Mouse (Mus musculus) liver, embryonic 15.5 days (tissue): ENCODE measurements around the gene Hist1h2ae. TPM values are rescaled to one million over a fixed set of nuclear protein-coding genes. Genes with fewer than 3 reads are reported as not detected.

Source experiments
- ATAC-seq: fragments of 200-750 bp; cut with Nextera tagmentation; 2 replicates; pipeline ENCODE4 v1.8.0; 2017; ENCODE audit warnings: moderate number of reproducible peaks, mild to moderate bottlenecking, moderate library complexity; ENCODE audit not compliant: insufficient read depth
- H3K27ac ChIP-seq: fragments of 300-500 bp; sonication (generic); replicated peaks from 2 replicates; pipeline ENCODE4 v1.5.1; 2015; ENCODE audit warnings: mild to moderate bottlenecking, inconsistent platforms
- H3K27me3 ChIP-seq: fragments of 300-500 bp; sonication (generic); 2 replicates; pipeline ENCODE4 v1.6.1; 2015; ENCODE audit warnings: mild to moderate bottlenecking, inconsistent platforms
- H3K36me3 ChIP-seq: fragments of 300-500 bp; sonication (generic); replicated peaks from 2 replicates; pipeline ENCODE4 v1.6.1; 2015; ENCODE audit warnings: moderate library complexity, mild to moderate bottlenecking, inconsistent platforms
- H3K4me1 ChIP-seq: fragments of 300-500 bp; sonication (generic); replicated peaks from 2 replicates; pipeline ENCODE4 v1.6.1; 2015; ENCODE audit warnings: inconsistent platforms
- H3K4me2 ChIP-seq: fragments of 300-500 bp; sonication (generic); 2 replicates; pipeline ENCODE4 v1.6.1; 2015; ENCODE audit warnings: moderate library complexity, mild to moderate bottlenecking, inconsistent platforms
- H3K4me3 ChIP-seq: fragments of 300-500 bp; sonication (generic); replicated peaks from 2 replicates; pipeline ENCODE4 v1.5.1; 2015; ENCODE audit warnings: mild to moderate bottlenecking, inconsistent platforms
- H3K9ac ChIP-seq: fragments of 300-500 bp; sonication (generic); 2 replicates; pipeline ENCODE4 v1.6.1; 2015; ENCODE audit warnings: moderate library complexity, mild to moderate bottlenecking, inconsistent platforms
- H3K9me3 ChIP-seq: fragments of 300-500 bp; sonication (generic); replicated peaks from 2 replicates; pipeline ENCODE4 v1.6.1; 2016; ENCODE audit warnings: inconsistent platforms
- WGBS: fragments of 180-500 bp; shearing (Covaris S2); methylation state at CpG from one replicate; pipeline ENCODE4 v1.1.7; 2015; ENCODE audit warnings: mixed read lengths; ENCODE audit not compliant: insufficient replicate concordance; 5-methylcytosine and 5-hydroxymethylcytosine counted together
- microRNA-seq: library from miRNA; unstranded; fragments of <30 nt; microRNA quantifications from one replicate; pipeline ENCODE4, GENCODE M21; 2016
- polyA plus RNA-seq: library from polyadenylated mRNA; unstranded; fragments of >200 nt; fragmentation: Nextera tagmentation; extraction: Ambion mirVana; gene quantifications from 2 replicates; pipeline ENCODE4 v1.2.1, GENCODE M21; 2015

The Hist1h2ae gene
- polyA plus RNA-seq, 1 experiment from 2014 or later, result 100 TPM

DNA sequence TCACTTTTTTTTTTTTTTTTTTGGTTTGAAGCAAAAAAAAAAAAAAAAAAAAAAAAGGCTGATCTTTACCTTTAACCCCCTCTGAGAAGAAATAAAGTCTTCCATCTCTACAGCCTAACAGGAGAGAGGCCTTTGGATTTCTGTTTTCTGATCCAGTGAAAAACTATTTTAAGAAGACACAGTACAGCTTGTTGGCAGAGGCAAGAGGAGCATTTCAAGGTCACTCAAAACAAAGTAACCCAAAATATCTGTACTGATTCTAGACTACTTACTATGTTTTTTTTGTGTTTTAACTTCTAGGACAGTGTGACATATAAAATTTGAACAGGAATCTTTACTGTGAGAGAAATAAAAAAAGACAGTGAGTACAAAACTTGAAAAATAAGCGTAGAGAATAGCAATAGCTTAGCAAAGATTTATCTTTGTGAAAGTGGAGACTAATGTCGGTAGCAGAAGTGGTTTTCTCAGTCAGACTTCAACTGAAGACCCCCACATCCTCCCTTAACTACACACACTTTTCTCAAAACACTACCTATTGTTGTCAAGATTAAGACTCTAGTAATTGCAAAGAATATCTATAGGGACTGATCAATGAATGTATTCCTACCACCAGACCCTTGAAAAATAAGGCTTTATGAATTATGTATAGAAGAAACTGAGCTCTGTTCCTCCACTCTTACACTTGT is 41.4 kb downstream of the Hist1h2ae start:
- Histone ChIP-seq H3K9me3 (no peaks in the 10 kb centered on the region), H3K36me3 (no peaks in the 10 kb centered on the region), H3K4me3 (peak overlapping the region; percentile 66), H3K27me3 (no peaks in the 10 kb centered on the region), H3K4me1 (peaks cover 44% of the 10 kb centered on the region), H3K27ac (peak overlapping the region; percentile 98), H3K9ac (peak overlapping the region; percentile 75), H3K4me2 (peak overlapping the region; percentile 78)
- no peak for ATAC-seq
- WGBS, result 21% methylated on average over 2 of the region's 2 CpGs

DNA sequence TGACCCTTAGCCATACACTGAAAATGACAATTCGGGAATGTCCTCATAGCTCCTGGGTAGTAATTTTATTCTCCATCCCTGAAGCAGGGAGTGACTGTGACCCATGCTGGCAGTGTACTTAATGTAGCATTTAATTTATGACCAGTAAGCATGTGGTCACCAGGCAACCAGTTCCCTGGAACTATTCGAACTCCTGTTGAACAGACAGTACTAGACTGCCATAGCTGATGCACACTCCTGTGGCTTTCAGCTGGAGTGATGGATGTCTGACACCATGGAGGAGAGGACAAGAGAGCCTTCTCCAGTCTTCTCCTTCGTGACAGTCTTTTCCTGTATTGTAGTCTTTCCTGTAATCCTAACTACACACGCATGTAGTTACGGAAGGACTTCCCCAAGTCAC is 42.0 kb downstream of the Hist1h2ae start:
- H3K4me1 ChIP-seq, result peaks cover 45% of the 10 kb centered on the region
- H3K9ac ChIP-seq, result no peak overlapping the region
- no peak for ATAC-seq
- H3K27ac ChIP-seq, result peak overlapping the region; percentile 29; the same call in 1 of the 2 replicates
- WGBS, result 80% methylated on average over 5 of the region's 5 CpGs
- no peak overlapping the region for H3K4me3 ChIP-seq
- H3K27me3 ChIP-seq, result no peaks in the 10 kb centered on the region
- H3K9me3 ChIP-seq, result no peaks in the 10 kb centered on the region
- H3K4me2 ChIP-seq, result no peak overlapping the region
- no peaks in the 10 kb centered on the region for H3K36me3 ChIP-seq

DNA sequence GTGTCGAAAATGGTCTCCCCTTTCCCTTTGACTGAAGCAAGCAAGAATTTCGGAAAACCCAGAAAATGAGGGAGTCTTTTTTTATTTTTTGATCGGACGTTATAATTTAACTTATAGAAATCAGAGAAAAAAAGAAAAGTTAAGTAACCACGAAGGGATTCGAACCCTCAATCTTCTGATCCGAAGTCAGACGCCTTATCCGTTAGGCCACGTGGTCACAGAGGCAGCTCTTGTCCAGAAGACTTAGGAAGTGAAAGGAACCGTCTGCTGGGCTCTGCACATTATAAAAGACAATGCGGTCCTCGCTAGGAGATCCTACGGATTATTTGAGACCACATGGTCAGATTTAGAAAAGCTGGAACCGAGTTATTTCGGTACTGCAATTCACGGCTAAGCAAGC is 44.7 kb downstream of the Hist1h2ae start:
- peak overlapping the region; percentile 45 for H3K4me3 ChIP-seq
- no peak for ATAC-seq
- H3K27me3 ChIP-seq, result no peaks in the 10 kb centered on the region
- H3K27ac ChIP-seq, result no peak overlapping the region
- no peaks in the 10 kb centered on the region for H3K36me3 ChIP-seq
- peaks cover 40% of the 10 kb centered on the region for H3K4me1 ChIP-seq
- H3K9ac ChIP-seq, result peak overlapping the region; percentile 32; the same call in 1 of the 2 replicates
- no peaks in the 10 kb centered on the region for H3K9me3 ChIP-seq
- under 1% methylated on average over 17 of the region's 17 CpGs for WGBS
- peak overlapping the region; percentile 65 for H3K4me2 ChIP-seq

DNA sequence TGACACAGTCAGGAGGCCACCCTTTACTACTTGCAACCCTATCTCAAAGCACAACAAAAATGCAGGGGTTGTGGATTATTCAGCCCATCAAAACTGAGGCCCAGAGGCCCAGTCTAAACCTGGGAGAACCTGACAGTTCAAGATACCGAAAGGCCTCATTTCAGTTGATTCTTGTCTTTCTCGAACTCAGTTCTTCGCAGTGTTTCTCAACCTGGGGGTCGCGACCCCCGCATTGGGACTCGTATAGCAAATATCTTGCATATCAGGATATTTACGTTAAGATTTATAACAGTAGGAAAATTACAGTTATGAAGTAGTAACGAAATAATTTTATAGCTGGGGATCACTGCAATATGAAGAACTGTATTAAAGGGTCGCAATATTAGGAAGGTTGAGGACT is 45.1 kb downstream of the Hist1h2ae start:
- peaks cover 44% of the 10 kb centered on the region for H3K4me1 ChIP-seq
- peak overlapping the region; percentile 65 for H3K4me2 ChIP-seq
- peak overlapping the region; percentile 26; the same call in 1 of the 2 replicates for H3K9ac ChIP-seq
- ATAC-seq, result no peak
- H3K27me3 ChIP-seq, result no peaks in the 10 kb centered on the region
- 0 out of 2 replicates have a peak overlapping the region, but pooled peaks have one; percentile 25 for H3K27ac ChIP-seq
- WGBS, result 2% methylated on average over 10 of the region's 10 CpGs
- peak overlapping the region; percentile 45 for H3K4me3 ChIP-seq
- H3K9me3 ChIP-seq, result no peaks in the 10 kb centered on the region
- H3K36me3 ChIP-seq, result no peaks in the 10 kb centered on the region

DNA sequence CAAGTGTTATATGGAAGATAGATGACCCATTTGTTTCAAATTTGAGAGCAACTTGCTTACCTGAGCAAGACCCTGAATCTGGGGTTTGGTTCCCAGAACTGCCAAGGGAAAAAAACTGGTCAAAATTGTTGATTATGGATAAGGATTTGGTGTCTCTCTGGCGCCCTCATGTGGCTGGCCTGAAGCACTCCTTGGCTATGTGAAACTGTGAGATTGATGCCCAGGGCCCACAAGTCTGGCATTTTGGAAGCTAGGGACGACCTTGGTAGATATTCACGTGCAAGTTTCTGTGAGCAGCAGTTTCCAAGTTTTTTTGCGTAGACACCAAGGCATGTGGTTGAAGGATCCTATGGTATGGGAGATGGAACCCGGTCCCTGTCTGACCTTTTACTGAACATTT is 46.4 kb downstream of the Hist1h2ae start:
- 11% methylated on average over 5 of the region's 5 CpGs for WGBS
- peak overlapping the region; percentile 18; the same call in 1 of the 2 replicates for H3K4me2 ChIP-seq
- 0 out of 2 replicates have a peak, but pooled peaks have one; percentile 13 for ATAC-seq

DNA sequence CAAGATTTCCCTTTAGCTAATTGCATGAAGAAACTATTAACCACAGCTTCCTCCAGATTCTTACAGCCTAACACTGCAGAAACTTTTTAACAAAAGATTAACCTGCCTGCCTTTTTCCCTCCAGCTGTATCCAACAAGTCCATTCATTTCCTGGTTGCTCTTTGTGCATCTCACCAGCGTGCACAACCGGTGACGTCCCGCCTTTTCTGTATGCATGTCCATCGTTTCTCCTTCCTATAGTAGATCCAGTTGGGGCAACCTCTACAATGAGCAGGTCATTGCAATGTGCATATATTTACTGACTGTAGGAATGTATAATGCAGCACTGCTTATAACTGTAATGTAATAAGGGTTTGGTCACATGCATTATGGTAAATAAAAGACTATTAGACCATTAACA is 47.0 kb downstream of the Hist1h2ae start:
- Histone ChIP-seq H3K4me1 (peaks cover 56% of the 10 kb centered on the region), H3K4me2 (no peak overlapping the region)
- 31% methylated on average over 5 of the region's 5 CpGs for WGBS

More for the DNA sequence above, 46.4 kb downstream of the Hist1h2ae start:
- H3K4me1 ChIP-seq, result peaks cover 56% of the 10 kb centered on the region
- no peak overlapping the region for H3K4me3 ChIP-seq
- no peaks in the 10 kb centered on the region for H3K9me3 ChIP-seq
- no peaks in the 10 kb centered on the region for H3K27me3 ChIP-seq
- 0 out of 2 replicates have a peak overlapping the region, but pooled peaks have one; percentile 5 for H3K9ac ChIP-seq
- H3K27ac ChIP-seq, result no peak overlapping the region
- no peaks in the 10 kb centered on the region for H3K36me3 ChIP-seq

DNA sequence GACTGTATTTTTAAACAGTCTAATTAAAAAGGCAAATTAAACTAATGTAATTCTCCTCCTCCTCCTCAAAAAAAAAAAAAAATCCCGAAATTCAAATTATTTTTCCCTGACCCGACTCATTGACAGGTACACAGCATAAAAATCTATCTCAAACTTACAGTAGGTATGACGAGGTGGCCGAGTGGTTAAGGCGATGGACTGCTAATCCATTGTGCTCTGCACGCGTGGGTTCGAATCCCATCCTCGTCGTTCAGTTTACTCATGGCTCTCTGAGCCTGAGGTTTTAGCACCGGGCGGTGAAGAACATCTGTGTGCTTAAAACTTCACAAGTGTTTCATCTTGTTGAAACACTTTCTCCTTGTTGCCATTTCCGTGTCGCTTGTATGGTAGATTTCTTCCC is 49.3 kb downstream of the Hist1h2ae start:
- peak; percentile 32; the same call in 1 of the 2 replicates for ATAC-seq
- H3K4me3 ChIP-seq, result peak overlapping the region; percentile 13
- WGBS, result under 1% methylated on average over 14 of the region's 14 CpGs
- H3K9me3 ChIP-seq, result no peaks in the 10 kb centered on the region
- H3K4me2 ChIP-seq, result peak overlapping the region; percentile 50
- peaks cover 50% of the 10 kb centered on the region for H3K4me1 ChIP-seq
- no peak overlapping the region for H3K27ac ChIP-seq
- no peak overlapping the region for H3K9ac ChIP-seq
- no peaks in the 10 kb centered on the region for H3K36me3 ChIP-seq
- H3K27me3 ChIP-seq, result no peaks in the 10 kb centered on the region

More for the DNA sequence above, 47.0 kb downstream of the Hist1h2ae start:
- Histone ChIP-seq H3K36me3 (no peaks in the 10 kb centered on the region), H3K9ac (no peak overlapping the region), H3K27me3 (no peaks in the 10 kb centered on the region), H3K27ac (no peak overlapping the region), H3K9me3 (no peaks in the 10 kb centered on the region), H3K4me3 (no peak overlapping the region)
- ATAC-seq, result no peak

Small RNA genes within 50 kb of the gene (microRNA-seq; reads per million reads assigned to microRNA genes)
- gene Gm44297 (not detected), gene Gm44359 (not detected), gene Gm44394 (not detected)

Other genes starting within 250 kb of the Hist1h2ae start
- gene Zfp322a, start 202.0 kb downstream of the Hist1h2ae start, polyA plus RNA-seq, result 11.2 and 12.6 TPM in 2 replicates
- 5.1 and 5.2 TPM in 2 replicates for gene Abt1, start 147.4 kb downstream of the Hist1h2ae start, polyA plus RNA-seq
- 1.6 and 2.1 TPM in 2 replicates for gene Btn1a1, start 105.3 kb downstream of the Hist1h2ae start, polyA plus RNA-seq
- gene Btn2a2, start 82.4 kb downstream of the Hist1h2ae start, polyA plus RNA-seq, result not detected in 2 replicates
- gene Hist1h4h, start 40.2 kb downstream of the Hist1h2ae start, polyA plus RNA-seq, result 4.6 and 7.0 TPM in 2 replicates
- 8.3 and 9.7 TPM in 2 replicates for gene Hist1h2af, start 37.3 kb downstream of the Hist1h2ae start, polyA plus RNA-seq
- 9.4 and 11.7 TPM in 2 replicates for gene Hist1h3g, start 35.8 kb downstream of the Hist1h2ae start, polyA plus RNA-seq
- 1.5 and 1.6 TPM in 2 replicates for gene Hist1h2bh, start 27.8 kb downstream of the Hist1h2ae start, polyA plus RNA-seq
- gene Hist1h3f, start 27.2 kb downstream of the Hist1h2ae start, polyA plus RNA-seq, result 0.99 and 1.4 TPM in 2 replicates
- gene Hist1h4f, start 19.6 kb downstream of the Hist1h2ae start, polyA plus RNA-seq, result 1.4 and 2.5 TPM in 2 replicates
- gene Hist1h1d, start 18.0 kb downstream of the Hist1h2ae start, polyA plus RNA-seq, result 1.1 TPM in 2 replicates
- gene Hist1h3e, start 8.9 kb downstream of the Hist1h2ae start, polyA plus RNA-seq, result 2.7 and 4.4 TPM in 2 replicates
- gene Hist1h2bg, start 176 bp upstream of the Hist1h2ae start, polyA plus RNA-seq, result 10.0 and 11.6 TPM in 2 replicates
- 4.0 and 6.7 TPM in 2 replicates for gene Hist1h2bf, start 3.0 kb upstream of the Hist1h2ae start, polyA plus RNA-seq
- gene Hist1h2ad, start 3.2 kb upstream of the Hist1h2ae start, polyA plus RNA-seq, result 3.6 and 4.1 TPM in 2 replicates
- 6.0 and 7.4 TPM in 2 replicates for gene Hist1h3d, start 4.5 kb upstream of the Hist1h2ae start, polyA plus RNA-seq
- gene Hist1h4d, start 10.4 kb upstream of the Hist1h2ae start, polyA plus RNA-seq, result 125 and 146 TPM in 2 replicates
- 1.8 and 1.9 TPM in 2 replicates for gene Hist1h2be, start 49.9 kb upstream of the Hist1h2ae start, polyA plus RNA-seq
- 24.7 and 26.6 TPM in 2 replicates for gene Hist1h1e, start 51.3 kb upstream of the Hist1h2ae start, polyA plus RNA-seq
- gene Hist1h2ac, start 112.7 kb upstream of the Hist1h2ae start, polyA plus RNA-seq, result 1.2 and 1.4 TPM in 2 replicates
- gene Hist1h2bc, start 113.0 kb upstream of the Hist1h2ae start, polyA plus RNA-seq, result 136 and 151 TPM in 2 replicates
- 0.17 TPM in 1 of 2 replicates, not detected in the other for gene Hist1h1t, start 124.6 kb upstream of the Hist1h2ae start, polyA plus RNA-seq
- gene Hist1h4c, start 127.2 kb upstream of the Hist1h2ae start, polyA plus RNA-seq, result 7.3 and 8.8 TPM in 2 replicates
- gene Hfe, start 139.6 kb upstream of the Hist1h2ae start, polyA plus RNA-seq, result 13.6 and 16.4 TPM in 2 replicates
- gene Hist1h1c, start 167.6 kb upstream of the Hist1h2ae start, polyA plus RNA-seq, result 81.0 and 85.5 TPM in 2 replicates
- 6.4 and 7.3 TPM in 2 replicates for gene Hist1h3c, start 174.4 kb upstream of the Hist1h2ae start, polyA plus RNA-seq
- 5.6 and 5.7 TPM in 2 replicates for gene Hist1h2bb, start 175.5 kb upstream of the Hist1h2ae start, polyA plus RNA-seq
- 60.0 and 64.5 TPM in 2 replicates for gene Hist1h2ab, start 179.9 kb upstream of the Hist1h2ae start, polyA plus RNA-seq
- gene Hist1h3b, start 181.0 kb upstream of the Hist1h2ae start, polyA plus RNA-seq, result 13.6 and 15.4 TPM in 2 replicates
- gene Hist1h4b, start 185.8 kb upstream of the Hist1h2ae start, polyA plus RNA-seq, result 2.7 and 4.1 TPM in 2 replicates
- 0.40 TPM in 1 of 2 replicates, not detected in the other for gene Hist1h4a, start 190.0 kb upstream of the Hist1h2ae start, polyA plus RNA-seq
- gene Hist1h3a, start 191.2 kb upstream of the Hist1h2ae start, polyA plus RNA-seq, result 6.4 and 7.6 TPM in 2 replicates
- 3.5 and 4.3 TPM in 2 replicates for gene Hist1h1a, start 192.4 kb upstream of the Hist1h2ae start, polyA plus RNA-seq
- not detected in 2 replicates for gene Trim38, start 198.7 kb upstream of the Hist1h2ae start, polyA plus RNA-seq
- gene Slc17a2, start 235.8 kb upstream of the Hist1h2ae start, polyA plus RNA-seq, result 1.5 and 1.8 TPM in 2 replicates